Mouse (Mus musculus) MEL (cell line): ENCODE results near the gene Itsn1. TPM values are rescaled to one million over a fixed set of nuclear protein-coding genes. Genes with fewer than 3 reads are reported as not detected.

ENCODE experiments used
- DNase-seq: peaks from one replicate; pipeline ENCODE4 v3.0.0; 2011; ENCODE audit warnings: low read depth, low spot score
- H3K27ac ChIP-seq: 2 replicates; pipeline ENCODE4 v1.5.1; 2012; ENCODE audit warnings: low read depth, mild to moderate bottlenecking, control low read depth, low read length, moderate library complexity; ENCODE audit not compliant: control insufficient read depth
- H3K27me3 ChIP-seq, 2 experiments: fragments of 150-350 bp in 1 of 2; sonication (generic) in 1 of 2; 2 replicates each; pipeline ENCODE4 v1.6.1; 2012; ENCODE audit warnings: low read length in 2 of 2, mild to moderate bottlenecking in 2 of 2, improper control_type of control experiment in 1 of 2, moderate library complexity in 1 of 2; ENCODE audit not compliant: insufficient read depth in 2 of 2, control insufficient read depth in 1 of 2
- H3K36me3 ChIP-seq, 2 experiments: 2 replicates each; pipeline ENCODE4 v1.6.1; 2012 to 2014; ENCODE audit warnings: low read length in 2 of 2, improper control_type of control experiment in 1 of 2, inconsistent platforms in 1 of 2, mild to moderate bottlenecking in 1 of 2; ENCODE audit not compliant: insufficient read depth in 2 of 2, control insufficient read depth in 1 of 2
- H3K4me1 ChIP-seq, 2 experiments: fragments of 150-350 bp in 1 of 2; sonication (generic) in 1 of 2; 2 replicates each; pipeline ENCODE4 v1.6.1; 2012; ENCODE audit warnings: low read length in 2 of 2, improper control_type of control experiment in 1 of 2, mild to moderate bottlenecking in 1 of 2; ENCODE audit not compliant: insufficient read depth in 2 of 2, control insufficient read depth in 1 of 2
- H3K4me3 ChIP-seq, 2 experiments: fragments of 150-350 bp in 1 of 2; sonication (generic) in 1 of 2; 2 replicates each; pipeline ENCODE4 v1.5.1; 2012; ENCODE audit warnings: low read depth in 2 of 2, low read length in 2 of 2, mild to moderate bottlenecking in 2 of 2, moderate library complexity in 2 of 2, control low read depth in 1 of 2, improper control_type of control experiment in 1 of 2; ENCODE audit not compliant: control insufficient read depth in 1 of 2, insufficient read depth in 1 of 2
- H3K79me2 ChIP-seq: 2 replicates; pipeline ENCODE4 v1.6.1; 2012; ENCODE audit warnings: mild to moderate bottlenecking, low read length, moderate library complexity; ENCODE audit not compliant: control insufficient read depth, poor library complexity, insufficient read depth
- H3K9ac ChIP-seq: 2 replicates; pipeline ENCODE4 v1.6.1; 2012; ENCODE audit warnings: low read depth, mild to moderate bottlenecking, control low read depth, low read length, moderate library complexity; ENCODE audit not compliant: control insufficient read depth, poor library complexity, severe bottlenecking
- H3K9me3 ChIP-seq: fragments of 150-350 bp; sonication (generic); replicated peaks from 2 replicates; pipeline ENCODE4 v1.6.1; 2012; ENCODE audit warnings: mild to moderate bottlenecking, low read length, improper control_type of control experiment, moderate library complexity; ENCODE audit not compliant: insufficient read depth
- BHLHE40 ChIP-seq: IDR thresholded peaks from 2 replicates; pipeline ENCODE4 v1.6.1; 2012; ENCODE audit warnings: low read depth, mild to moderate bottlenecking, inconsistent platforms, low read length, improper control_type of control experiment, borderline replicate concordance
- CHD1 ChIP-seq: IDR thresholded peaks from 2 replicates; pipeline ENCODE4 v1.6.1; 2012; ENCODE audit warnings: low read depth, mild to moderate bottlenecking, inconsistent platforms, low read length, improper control_type of control experiment
- CHD2 ChIP-seq: IDR thresholded peaks from 2 replicates; pipeline ENCODE4 v1.6.1; 2011; ENCODE audit warnings: low read length, improper control_type of control experiment
- CTCF ChIP-seq, 3 experiments: IDR thresholded peaks in 2 of 3; conservative IDR thresholded peaks in 1 of 3; 2 replicates each; pipeline ENCODE4 v1.5.1; 2011 to 2012; ENCODE audit warnings: low read length in 3 of 3, low read depth in 2 of 3, mild to moderate bottlenecking in 2 of 3, improper control_type of control experiment in 1 of 3, inconsistent platforms in 1 of 3, mixed read lengths in 1 of 3, moderate library complexity in 1 of 3; ENCODE audit not compliant: control insufficient read depth in 1 of 3, insufficient read depth in 1 of 3, poor library complexity in 1 of 3, severe bottlenecking in 1 of 3
- E2F4 ChIP-seq: IDR thresholded peaks from 2 replicates; pipeline ENCODE4 v1.6.1; 2011; ENCODE audit warnings: low read depth, low read length, improper control_type of control experiment, borderline replicate concordance
- EP300 ChIP-seq, 2 experiments: IDR thresholded peaks; 2 replicates each; pipeline ENCODE4 v1.6.1; 2011; ENCODE audit warnings: improper control_type of control experiment in 2 of 2, low read length in 2 of 2, low read depth in 1 of 2, mild to moderate bottlenecking in 1 of 2
- ETS1 ChIP-seq: IDR thresholded peaks from 2 replicates; pipeline ENCODE4 v1.6.1; 2012; ENCODE audit warnings: low read depth, mild to moderate bottlenecking, inconsistent platforms, low read length, improper control_type of control experiment, moderate library complexity
- GABPA ChIP-seq: IDR thresholded peaks from 2 replicates; pipeline ENCODE4 v1.6.1; 2012; ENCODE audit warnings: low read depth, mild to moderate bottlenecking, inconsistent platforms, low read length, improper control_type of control experiment, moderate library complexity
- GATA1 ChIP-seq: IDR thresholded peaks from 2 replicates; pipeline ENCODE4 v1.6.1; 2011; ENCODE audit warnings: low read depth, low read length, improper control_type of control experiment
- HCFC1 ChIP-seq: IDR thresholded peaks from 2 replicates; pipeline ENCODE4 v1.6.1; 2012; ENCODE audit warnings: low read depth, mild to moderate bottlenecking, inconsistent platforms, low read length, improper control_type of control experiment, moderate library complexity
- JUND ChIP-seq: IDR thresholded peaks from 2 replicates; pipeline ENCODE4 v1.6.1; 2011; ENCODE audit warnings: low read depth, mild to moderate bottlenecking, improper control_type of control experiment, low read length
- KAT2A ChIP-seq: conservative IDR thresholded peaks from 2 replicates; pipeline ENCODE4 v1.6.1; 2012; ENCODE audit warnings: low read depth, low read length, improper control_type of control experiment, inconsistent platforms
- MAFK ChIP-seq: IDR thresholded peaks from 2 replicates; pipeline ENCODE4 v1.6.1; 2011; ENCODE audit warnings: low read depth, mild to moderate bottlenecking, low read length, improper control_type of control experiment, borderline replicate concordance
- MAX ChIP-seq: IDR thresholded peaks from 2 replicates; pipeline ENCODE4 v1.6.1; 2011; ENCODE audit warnings: low read length, improper control_type of control experiment
- MAZ ChIP-seq: IDR thresholded peaks from 2 replicates; pipeline ENCODE4 v1.6.1; 2012; ENCODE audit warnings: low read depth, mild to moderate bottlenecking, inconsistent platforms, low read length, improper control_type of control experiment
- MEF2A ChIP-seq: IDR thresholded peaks from 2 replicates; pipeline ENCODE4 v1.6.1; 2014; ENCODE audit warnings: low read depth, mild to moderate bottlenecking, inconsistent platforms, low read length, improper control_type of control experiment; ENCODE audit not compliant: poor library complexity, insufficient replicate concordance, severe bottlenecking; ENCODE audit errors: extremely low read depth
- MXI1 ChIP-seq: IDR thresholded peaks from 2 replicates; pipeline ENCODE4 v1.6.1; 2011; ENCODE audit warnings: mild to moderate bottlenecking, low read depth, low read length, improper control_type of control experiment
- MYC ChIP-seq: IDR thresholded peaks from 2 replicates; pipeline ENCODE4 v1.6.1; 2011; ENCODE audit warnings: low read depth, mild to moderate bottlenecking, low read length, improper control_type of control experiment, moderate library complexity
- NELFE ChIP-seq: IDR thresholded peaks from 2 replicates; pipeline ENCODE4 v1.6.1; 2011; ENCODE audit warnings: low read depth, low read length, improper control_type of control experiment
- POLR2A ChIP-seq, 2 experiments: IDR thresholded peaks; 2 replicates each; pipeline ENCODE4 v1.6.1; 2011 to 2012; ENCODE audit warnings: low read length in 2 of 2, mild to moderate bottlenecking in 2 of 2, control low read depth in 1 of 2, improper control_type of control experiment in 1 of 2, low read depth in 1 of 2, moderate library complexity in 1 of 2; ENCODE audit not compliant: control insufficient read depth in 1 of 2, insufficient read depth in 1 of 2, poor library complexity in 1 of 2
- POLR2AphosphoS2 ChIP-seq: IDR thresholded peaks from 2 replicates; pipeline ENCODE4 v1.6.1; 2011; ENCODE audit warnings: low read length, improper control_type of control experiment
- POLR2AphosphoS5 ChIP-seq: IDR thresholded peaks from 2 replicates; pipeline ENCODE4 v1.6.1; 2012; ENCODE audit warnings: low read depth, borderline replicate concordance, mild to moderate bottlenecking, inconsistent platforms, low read length, moderate library complexity, mixed read lengths
- RAD21 ChIP-seq: IDR thresholded peaks from 2 replicates; pipeline ENCODE4 v1.6.1; 2011; ENCODE audit warnings: mild to moderate bottlenecking, low read depth, low read length, improper control_type of control experiment
- RCOR1 ChIP-seq: IDR thresholded peaks from 2 replicates; pipeline ENCODE4 v1.6.1; 2012; ENCODE audit warnings: low read depth, mild to moderate bottlenecking, inconsistent platforms, low read length, improper control_type of control experiment
- SIN3A ChIP-seq: IDR thresholded peaks from 2 replicates; pipeline ENCODE4 v1.6.1; 2012; ENCODE audit warnings: low read length, improper control_type of control experiment, inconsistent platforms
- SMC3 ChIP-seq: IDR thresholded peaks from 2 replicates; pipeline ENCODE4 v1.6.1; 2011; ENCODE audit warnings: low read depth, low read length, improper control_type of control experiment
- TAL1 ChIP-seq: IDR thresholded peaks from 2 replicates; pipeline ENCODE4 v1.6.1; 2012; ENCODE audit warnings: mild to moderate bottlenecking, inconsistent platforms, low read length, moderate library complexity, mixed read lengths
- TBP ChIP-seq: IDR thresholded peaks from 2 replicates; pipeline ENCODE4 v1.8.0; 2011; ENCODE audit warnings: low read depth, low read length, improper control_type of control experiment
- TCF12 ChIP-seq: IDR thresholded peaks from 2 replicates; pipeline ENCODE4 v1.6.1; 2014; ENCODE audit warnings: low read depth, mild to moderate bottlenecking, inconsistent platforms, low read length, improper control_type of control experiment, moderate library complexity
- UBTF ChIP-seq: IDR thresholded peaks from 2 replicates; pipeline ENCODE4 v1.6.1; 2012; ENCODE audit warnings: low read depth, mild to moderate bottlenecking, inconsistent platforms, low read length, improper control_type of control experiment, moderate library complexity, borderline replicate concordance; ENCODE audit not compliant: insufficient read depth
- USF1 ChIP-seq: IDR thresholded peaks from 2 replicates; pipeline ENCODE4 v1.6.1; 2014; ENCODE audit warnings: low read depth, mild to moderate bottlenecking, inconsistent platforms, low read length, improper control_type of control experiment, moderate library complexity
- USF2 ChIP-seq, 2 experiments: IDR thresholded peaks; 2 replicates each; pipeline ENCODE4 v1.6.1; 2011 to 2012; ENCODE audit warnings: improper control_type of control experiment in 2 of 2, low read length in 2 of 2, borderline replicate concordance in 1 of 2, inconsistent platforms in 1 of 2, low read depth in 1 of 2, mild to moderate bottlenecking in 1 of 2; ENCODE audit not compliant: insufficient read depth in 1 of 2
- ZC3H11A ChIP-seq: IDR thresholded peaks from 2 replicates; pipeline ENCODE4 v1.6.1; 2012; ENCODE audit warnings: low read depth, mild to moderate bottlenecking, inconsistent platforms, low read length, improper control_type of control experiment
- ZKSCAN1 ChIP-seq: IDR thresholded peaks from 2 replicates; pipeline ENCODE4 v1.6.1; 2012; ENCODE audit warnings: low read depth, mild to moderate bottlenecking, inconsistent platforms, low read length, improper control_type of control experiment, moderate library complexity
- ZMIZ1 ChIP-seq: IDR thresholded peaks from 2 replicates; pipeline ENCODE4 v1.6.1; 2012; ENCODE audit warnings: low read depth, mild to moderate bottlenecking, inconsistent platforms, low read length, improper control_type of control experiment, moderate library complexity
- ZNF384 ChIP-seq: IDR thresholded peaks from 2 replicates; pipeline ENCODE4 v1.6.1; 2012; ENCODE audit warnings: low read depth, mild to moderate bottlenecking, inconsistent platforms, low read length, improper control_type of control experiment
- polyA plus RNA-seq, 2 experiments: library from polyadenylated mRNA; stranded (reverse) in 1 of 2; unstranded in 1 of 2; fragments of >175 nt in 1 of 2; fragments of >200 nt in 1 of 2; gene quantifications; 2 replicates each; pipeline versions ENCODE4 v1.2.1 to v1.2.4; 2012; ENCODE audit warnings: low replicate concordance in 2 of 2, low read depth in 1 of 2; ENCODE audit not compliant: insufficient read length in 2 of 2, insufficient read depth in 1 of 2, missing spikeins in 1 of 2
- total RNA-seq: library from RNA; depleted of rRNA; stranded (reverse); fragments of 300-350 nt; gene quantifications from 2 replicates; pipeline ENCODE4 v1.2.3, GENCODE M21; 2012

Itsn1 gene
- total and polyA plus RNA-seq, 3 experiments, result 14.7 to 36.5 TPM; not detected in 1

- Histone ChIP-seq H3K4me1 (peaks cover 14 to 32% of the 10 kb centered on the region in 2 experiments), H3K27me3 (no peaks in the 10 kb centered on the region), H3K36me3 (peaks cover 0 to 19% of the 10 kb centered on the region in 2 experiments; a peak in 2 of 4 replicates), H3K27ac (peak overlapping the region; percentile 98), H3K9me3 (no peaks in the 10 kb centered on the region), H3K79me2 (peaks cover 4% of the 10 kb centered on the region; the same call in 1 of the 2 replicates), H3K9ac (peak overlapping the region; percentile 74), H3K4me3 (peak overlapping the region; percentile 19 to 29)
- peak; percentile 93 for DNase-seq
- TF ChIP-seq SIN3A (peak; percentile 69; the same call in 1 of the 2 replicates), GATA1 (peak; percentile 57), EP300 (IDR thresholded peaks at IDR 0.05; ENCODE audit: low read depth in 1 of 2, low read length in 2 of 2) (peak; percentile 73 to 75; a peak in 3 of 4 replicates), ZNF384 (no peak), POLR2AphosphoS2 (peak; percentile 71; the same call in 1 of the 2 replicates), JUND (peak; percentile 73; the same call in 1 of the 2 replicates), SMC3 (0 out of 2 replicates have a peak, but pooled peaks have one; percentile 4), NELFE (peak; percentile 19; the same call in 1 of the 2 replicates), MAZ (peak; percentile 62; the same call in 1 of the 2 replicates), MYC (peak; percentile 92), CHD1 (peak; percentile 84), USF2 (IDR thresholded peaks at IDR 0.05; ENCODE audit: borderline replicate concordance in 1 of 2, insufficient read depth in 1 of 2, low read depth in 1 of 2, low read length in 2 of 2) (peak in 1 of 2 experiments; percentile 89; a peak in 3 of 4 replicates), USF1 (peak; percentile 97), CTCF (IDR thresholded peaks at IDR 0.05 in 2 of 3, conservative IDR thresholded peaks at IDR 0.05 in 1 of 3; ENCODE audit: control insufficient read depth in 1 of 3, insufficient read depth in 1 of 3, low read depth in 2 of 3, low read length in 3 of 3, poor library complexity in 1 of 3, severe bottlenecking in 1 of 3) (no peak), ZMIZ1 (peak; percentile 54; the same call in 1 of the 2 replicates), KAT2A (peak; percentile 38; the same call in 1 of the 2 replicates), RCOR1 (no peak; the same call in 1 of the 2 replicates), MAFK (0 out of 2 replicates have a peak, but pooled peaks have one; percentile 29), TBP (peak; percentile 68), E2F4 (no peak), ZKSCAN1 (no peak), TAL1 (no peak), MXI1 (peak; percentile 68; the same call in 1 of the 2 replicates), BHLHE40 (peak; percentile 76; the same call in 1 of the 2 replicates), RAD21 (no peak), CHD2 (no peak), GABPA (no peak; the same call in 1 of the 2 replicates), ETS1 (peak; percentile 95), MAX (peak; percentile 91), TCF12 (peak; percentile 60; the same call in 1 of the 2 replicates), HCFC1 (peak; percentile 75), UBTF (no peak), POLR2A (IDR thresholded peaks at IDR 0.05; ENCODE audit: control insufficient read depth in 1 of 2, insufficient read depth in 1 of 2, low read depth in 1 of 2, low read length in 2 of 2, poor library complexity in 1 of 2) (peak in 1 of 2 experiments; percentile 70; a peak in 2 of 4 replicates), MEF2A (no peak), ZC3H11A (no peak), POLR2AphosphoS5 (no peak)
Observed at GRCm38 (mm10) chr16:91870158-91870582, 141.1 kb downstream of the Itsn1 start.
